Comparison of ENCODE assay signal across 32 mouse cellular contexts in genomic region chr1:38700646-38701045, GRCm38 (mm10). TPM values are rescaled to one million over a fixed set of nuclear protein-coding genes. Genes with fewer than 3 reads are reported as not detected.
DNase-seq lines count a peak whose midpoint lies in the region; ATAC-seq and TF ChIP-seq lines count a peak whose summit lies in the region.
"Had no signal": no experiment of that assay in that cellular context is flagged by ENCODE, and none has a peak within 500 bp of the region (broad histone marks: within the 10 kb centered on the region; RNA-seq: fewer than 3 reads in every experiment).

No protein-coding gene starts in this region.

- no peak for TF ChIP-seq POLR2A in embryonic fibroblast, embryonic 13.5 days (IDR thresholded peaks at IDR 0.05; ENCODE audit: low read depth, low read length)

- peak; percentile 36 for DNase-seq in heart, adult 11 months
- DNase-seq in heart, adult 9 months (ENCODE audit: low spot score in 2 of 2), result no peak
- DNase-seq in kidney, postnatal 4 days, result peak; percentile 26 to 37
- peak; percentile 64 for DNase-seq in NIH3T3 (ENCODE audit: low read depth)
- DNase-seq: adrenal gland, postnatal 10 days; cerebellum, adult 11 months; cerebellum, adult 9-11 months; embryo, embryonic 11 days; gastrocnemius, adult 2 months; gastrocnemius, postnatal 36 days; heart, adult 2 months; heart, postnatal 14 days; kidney, postnatal 25 days; lung, postnatal 10 days; midbrain, embryonic 14.5 days; retina, postnatal 1 day; right cerebral cortex, postnatal 14 days had no signal

- H3K9ac ChIP-seq in kidney, embryonic 14.5 days (ENCODE audit: low read depth, low read length), result no peak overlapping the region
- no peak overlapping the region for H3K9ac ChIP-seq in intestine, embryonic 16.5 days (ENCODE audit: low read depth, low read length)
- H3K9ac ChIP-seq in hindbrain, embryonic 16.5 days (ENCODE audit: low read depth, low read length), result no peak overlapping the region
- H3K9ac ChIP-seq: forebrain, embryonic 15.5 days; hindbrain, embryonic 15.5 days; limb, embryonic 12.5 days; liver, embryonic 15.5 days; neural tube, embryonic 15.5 days had no signal

- H3K4me3 ChIP-seq in kidney, embryonic 14.5 days (ENCODE audit: low read length), result no peak overlapping the region
- no peak overlapping the region for H3K4me3 ChIP-seq in embryonic fibroblast, embryonic 13.5 days (ENCODE audit: insufficient read depth, low read length)
- H3K4me3 ChIP-seq in intestine, embryonic 16.5 days (ENCODE audit: low read length), result no peak overlapping the region
- H3K4me3 ChIP-seq in hindbrain, embryonic 16.5 days (ENCODE audit: low read length), result no peak overlapping the region
- H3K4me3 ChIP-seq: forebrain, embryonic 10.5 days; forebrain, embryonic 15.5 days; gastrocnemius, adult 2 months; heart, adult 2 months; hindbrain, embryonic 10.5 days; hindbrain, embryonic 15.5 days; layer of hippocampus, adult 2 months; left cerebral cortex, adult 2 months; limb, embryonic 12.5 days; liver, embryonic 15.5 days; neural tube, embryonic 15.5 days had no signal

- no peak for ATAC-seq in kidney, embryonic 14.5 days (ENCODE audit: low FRiP score, low TSS enrichment)
- no peak for ATAC-seq in intestine, embryonic 16.5 days
- ATAC-seq in hindbrain, embryonic 16.5 days, result no peak
- ATAC-seq: CD4-positive, CD25-positive, alpha-beta regulatory T cell, adult 4 months; forebrain, embryonic 15.5 days had no signal

- WGBS in kidney, embryonic 14.5 days, result 62% methylated on average over 6 of the region's 6 CpGs
- 62% methylated on average over 6 of the region's 6 CpGs for WGBS in intestine, embryonic 16.5 days
- 71% methylated on average over 6 of the region's 6 CpGs for WGBS in hindbrain, embryonic 16.5 days

- H3K27ac ChIP-seq in kidney, embryonic 14.5 days (ENCODE audit: low read depth, low read length), result no peak overlapping the region
- H3K27ac ChIP-seq in embryonic fibroblast, embryonic 13.5 days (ENCODE audit: insufficient read depth, low read length), result peak overlapping the region; percentile 74
- no peak overlapping the region for H3K27ac ChIP-seq in intestine, embryonic 16.5 days (ENCODE audit: low read length)
- H3K27ac ChIP-seq in hindbrain, embryonic 16.5 days (ENCODE audit: low read depth, low read length), result no peak overlapping the region
- H3K27ac ChIP-seq: forebrain, embryonic 10.5 days; forebrain, embryonic 15.5 days; gastrocnemius, adult 2 months; heart, adult 2 months; hindbrain, embryonic 10.5 days; hindbrain, embryonic 15.5 days; layer of hippocampus, adult 2 months; left cerebral cortex, adult 2 months; liver, embryonic 15.5 days; macrophage; neural tube, embryonic 15.5 days had no signal

- no peaks in the 10 kb centered on the region for H3K36me3 ChIP-seq in kidney, embryonic 14.5 days (ENCODE audit: control insufficient read depth, insufficient read depth, low read length)
- no peaks in the 10 kb centered on the region for H3K36me3 ChIP-seq in intestine, embryonic 16.5 days (ENCODE audit: control insufficient read depth, insufficient read depth, low read length)
- H3K36me3 ChIP-seq in hindbrain, embryonic 16.5 days (ENCODE audit: control insufficient read depth, insufficient read depth, low read length), result no peaks in the 10 kb centered on the region
- H3K36me3 ChIP-seq: forebrain, embryonic 10.5 days; forebrain, embryonic 15.5 days; hindbrain, embryonic 10.5 days; hindbrain, embryonic 15.5 days; limb, embryonic 12.5 days; liver, embryonic 15.5 days; neural tube, embryonic 15.5 days had no signal

- H3K4me2 ChIP-seq in kidney, embryonic 14.5 days (replicated peaks; ENCODE audit: low read depth, low read length), result no peak overlapping the region
- H3K4me2 ChIP-seq in intestine, embryonic 16.5 days (ENCODE audit: low read depth, low read length), result no peak overlapping the region
- no peak overlapping the region for H3K4me2 ChIP-seq in hindbrain, embryonic 16.5 days (ENCODE audit: low read length)
- H3K4me2 ChIP-seq: forebrain, embryonic 15.5 days; hindbrain, embryonic 15.5 days; limb, embryonic 12.5 days; liver, embryonic 15.5 days; neural tube, embryonic 15.5 days had no signal

- no peak for TF ChIP-seq CTCF in embryonic fibroblast, embryonic 13.5 days (IDR thresholded peaks at IDR 0.05; ENCODE audit: borderline replicate concordance, insufficient read depth, low read length)

- no peaks in the 10 kb centered on the region for H3K4me1 ChIP-seq in kidney, embryonic 14.5 days (ENCODE audit: control insufficient read depth, insufficient read depth, low read length)
- H3K4me1 ChIP-seq in embryonic fibroblast, embryonic 13.5 days (ENCODE audit: control insufficient read depth, insufficient read depth, low read length), result peaks cover 22% of the 10 kb centered on the region
- H3K4me1 ChIP-seq in intestine, embryonic 16.5 days (ENCODE audit: control insufficient read depth, insufficient read depth, low read length), result no peaks in the 10 kb centered on the region
- no peaks in the 10 kb centered on the region for H3K4me1 ChIP-seq in hindbrain, embryonic 16.5 days (ENCODE audit: control insufficient read depth, insufficient read depth, low read depth, low read length)
- H3K4me1 ChIP-seq: liver, embryonic 15.5 days had no signal

- H3K9me3 ChIP-seq in kidney, embryonic 14.5 days (ENCODE audit: control insufficient read depth, low read length), result no peaks in the 10 kb centered on the region
- no peaks in the 10 kb centered on the region for H3K9me3 ChIP-seq in intestine, embryonic 16.5 days (ENCODE audit: control insufficient read depth, low read length)
- no peaks in the 10 kb centered on the region for H3K9me3 ChIP-seq in hindbrain, embryonic 16.5 days (ENCODE audit: control insufficient read depth, low read length)
- H3K9me3 ChIP-seq: forebrain, embryonic 10.5 days; forebrain, embryonic 15.5 days; hindbrain, embryonic 10.5 days; hindbrain, embryonic 15.5 days; limb, embryonic 12.5 days; liver, embryonic 15.5 days; neural tube, embryonic 15.5 days had no signal

- no peaks in the 10 kb centered on the region for H3K27me3 ChIP-seq in kidney, embryonic 14.5 days (ENCODE audit: control insufficient read depth, insufficient read depth, low read length)
- H3K27me3 ChIP-seq in intestine, embryonic 16.5 days (replicated peaks; ENCODE audit: control insufficient read depth, insufficient read depth, low read length), result no peaks in the 10 kb centered on the region
- H3K27me3 ChIP-seq in hindbrain, embryonic 16.5 days (replicated peaks; ENCODE audit: control insufficient read depth, insufficient read depth, low read length), result no peaks in the 10 kb centered on the region
- H3K27me3 ChIP-seq: forebrain, embryonic 15.5 days; hindbrain, embryonic 15.5 days; limb, embryonic 12.5 days; liver, embryonic 15.5 days; neural tube, embryonic 15.5 days had no signal

RNA-seq across cellular contexts. Expression of gene Aff3, which starts 35.9 kb away (rescaled TPM):
- 8.4 and 11.9 TPM in 2 replicates for polyA plus RNA-seq in kidney, embryonic 14.5 days (2014; fragmentation: Nextera tagmentation; extraction: Ambion mirVana)
- 8.1 and 20.0 TPM in 2 replicates for polyA plus RNA-seq in embryonic fibroblast, embryonic 13.5 days (2011; ENCODE audit: insufficient read length, low read depth, missing spikeins)
- 2.1 TPM in 2 replicates for polyA plus RNA-seq in intestine, embryonic 16.5 days (2015; fragmentation: Nextera tagmentation; extraction: Ambion mirVana)
- polyA plus RNA-seq in hindbrain, embryonic 16.5 days (2015; fragmentation: Nextera tagmentation; extraction: Ambion mirVana), result 8.4 TPM in 2 replicates

Comparison
In these comparisons a context has a peak if more than half of its experiments do, and no peak if none do; other contexts are left out.
1. DNase-seq: peak in heart, adult 11 months (single experiment), kidney, postnatal 4 days (2 of 2) and NIH3T3 (single experiment); none in heart, adult 9 months (0 of 2).